Mouse (Mus musculus) hindbrain, embryonic 10.5 days (tissue): ENCODE measurements around the gene Lamtor2. TPM values are rescaled to one million over a fixed set of nuclear protein-coding genes. Genes with fewer than 3 reads are reported as not detected.

Source experiments
- DNase-seq: peaks from one replicate; pipeline ENCODE4 v3.0.0-alpha.2; 2017; ENCODE audit warnings: low spot score
- H3K27ac ChIP-seq: fragments of 300-500 bp; sonication (generic); 2 replicates; pipeline ENCODE4 v1.5.1; 2016; ENCODE audit warnings: mild to moderate bottlenecking, moderate library complexity
- H3K27me3 ChIP-seq: fragments of 300-500 bp; sonication (generic); 2 replicates; pipeline ENCODE4 v1.6.1; 2016; ENCODE audit warnings: mild to moderate bottlenecking; ENCODE audit not compliant: poor library complexity, insufficient read depth, severe bottlenecking
- H3K36me3 ChIP-seq: fragments of 300-500 bp; sonication (generic); 2 replicates; pipeline ENCODE4 v1.6.1; 2016; ENCODE audit warnings: mild to moderate bottlenecking, moderate library complexity
- H3K4me1 ChIP-seq: fragments of 300-500 bp; sonication (generic); replicated peaks from 2 replicates; pipeline ENCODE4 v1.6.1; 2016; ENCODE audit warnings: mild to moderate bottlenecking
- H3K4me3 ChIP-seq: fragments of 300-500 bp; sonication (generic); 2 replicates; pipeline ENCODE4 v1.5.1; 2016; ENCODE audit warnings: mild to moderate bottlenecking, moderate library complexity
- H3K9me3 ChIP-seq: fragments of 300-500 bp; sonication (generic); 2 replicates; pipeline ENCODE4 v1.6.1; 2016; ENCODE audit warnings: mild to moderate bottlenecking, moderate library complexity
- WGBS: fragments of 180-500 bp; shearing (Covaris S2); methylation state at CpG from one replicate; pipeline ENCODE4 v1.1.7; 2016; 5-methylcytosine and 5-hydroxymethylcytosine counted together
- polyA plus RNA-seq: library from polyadenylated mRNA; unstranded; fragments of >200 nt; fragmentation: Nextera tagmentation; extraction: Ambion mirVana; gene quantifications from 2 replicates; pipeline ENCODE4 v1.2.1, GENCODE M21; 2016

Lamtor2 gene
- polyA plus RNA-seq, 1 experiment from 2014 or later, result 180 TPM

DNA sequence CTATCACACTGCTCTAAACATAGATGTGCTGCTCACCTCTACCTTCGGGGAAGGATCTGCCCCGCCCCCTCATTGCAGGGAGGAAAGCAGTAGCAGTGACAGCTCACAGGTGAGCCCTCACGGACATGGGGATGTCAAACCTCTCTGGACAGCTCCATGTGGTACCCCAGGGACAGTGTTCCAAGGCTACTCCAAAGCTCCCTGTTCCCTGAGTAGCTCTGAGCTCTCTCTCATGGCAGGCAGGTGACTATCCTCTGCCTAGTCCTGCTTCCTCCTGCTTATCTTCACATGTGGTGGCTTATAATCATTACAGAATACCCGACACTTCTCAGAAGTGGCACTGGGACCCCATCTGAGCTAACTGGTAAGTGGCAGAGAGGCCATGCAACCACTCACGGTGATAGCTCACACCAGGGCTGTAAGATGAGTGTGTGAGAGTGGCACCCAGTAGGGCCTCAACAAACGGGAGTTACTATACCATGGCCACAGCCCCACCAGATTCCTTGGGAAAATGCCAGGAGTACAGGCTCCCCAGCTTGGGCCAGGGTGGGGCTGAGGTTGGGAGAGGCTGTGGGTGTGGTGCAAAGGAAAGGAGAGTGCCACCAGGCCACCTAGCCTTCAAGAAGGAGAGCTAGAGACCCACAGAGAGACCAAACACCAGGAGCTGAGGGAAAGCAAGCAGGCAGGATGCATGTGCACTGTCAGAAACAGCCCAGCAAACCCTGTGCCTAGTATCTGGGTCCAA, 6.0 kb downstream of the Lamtor2 start:
- H3K4me3 ChIP-seq, result no peak overlapping the region
- WGBS, result 84% methylated on average over 6 of the region's 6 CpGs
- no peak overlapping the region for H3K27ac ChIP-seq
- no peak for DNase-seq
- peaks cover 3% of the 10 kb centered on the region for H3K36me3 ChIP-seq
- H3K4me1 ChIP-seq, result peaks cover 46% of the 10 kb centered on the region
- H3K27me3 ChIP-seq, result no peaks in the 10 kb centered on the region
- H3K9me3 ChIP-seq, result no peaks in the 10 kb centered on the region

DNA sequence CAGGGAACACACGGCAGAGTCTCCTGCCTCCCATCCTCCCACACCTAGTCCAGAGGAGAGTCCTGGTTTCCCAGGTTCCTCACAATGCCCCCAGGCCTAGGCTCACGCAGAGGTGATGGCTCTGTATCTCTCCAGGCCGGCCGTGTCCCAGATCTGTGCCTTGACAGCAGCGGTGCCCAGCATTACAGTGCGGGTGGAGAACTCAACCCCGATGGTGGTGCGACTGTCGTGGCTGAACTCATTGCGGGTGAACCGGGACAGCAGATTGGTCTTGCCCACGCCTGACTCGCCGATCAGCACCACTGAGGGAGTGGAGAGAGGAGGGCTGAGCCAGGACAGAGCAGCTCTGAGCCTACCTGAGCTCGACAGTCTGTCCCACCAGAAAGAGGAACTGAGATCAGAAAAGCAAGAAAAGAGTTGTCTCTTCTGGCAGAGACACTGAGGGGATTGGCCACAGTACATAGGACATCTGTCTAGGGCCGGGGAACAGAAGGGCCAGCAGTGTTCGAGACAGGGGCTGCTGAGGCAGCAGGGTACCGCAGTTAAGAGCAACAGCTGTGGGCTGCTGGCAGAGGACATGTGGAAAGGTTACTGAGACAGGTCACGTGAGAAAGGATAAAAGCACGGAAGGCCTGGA, 7.8 kb downstream of the Lamtor2 start:
- Histone ChIP-seq H3K27ac (peak overlapping the region; percentile 60; the same call in 1 of the 2 replicates), H3K9me3 (no peaks in the 10 kb centered on the region), H3K4me3 (no peak overlapping the region), H3K27me3 (no peaks in the 10 kb centered on the region), H3K4me1 (peaks cover 53% of the 10 kb centered on the region), H3K36me3 (peaks cover 21% of the 10 kb centered on the region)
- no peak for DNase-seq
- WGBS, result 66% methylated on average over 20 of the region's 20 CpGs

DNA sequence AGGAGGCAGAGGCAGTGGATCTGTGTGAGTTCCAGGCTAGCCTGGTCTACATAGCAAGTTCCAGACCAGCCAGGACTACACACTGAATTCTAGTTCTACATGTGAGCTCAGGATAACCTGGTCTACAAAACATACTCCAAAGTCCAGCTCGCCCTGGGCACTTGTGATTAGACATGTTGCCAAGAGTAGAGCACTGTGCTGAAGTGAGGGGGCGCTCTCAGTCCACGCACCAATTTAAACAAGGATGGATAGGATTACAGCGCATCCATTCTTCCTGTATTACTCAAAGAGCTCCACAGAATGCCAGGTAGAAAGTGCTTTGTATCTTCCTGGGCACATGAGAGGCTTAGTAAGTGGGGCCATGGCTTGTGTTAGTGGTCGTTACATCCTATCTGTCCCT, 8.4 kb downstream of the Lamtor2 start:
- Histone ChIP-seq H3K27me3 (no peaks in the 10 kb centered on the region), H3K27ac (peak overlapping the region; percentile 60; the same call in 1 of the 2 replicates), H3K36me3 (peaks cover 24% of the 10 kb centered on the region), H3K4me3 (no peak overlapping the region), H3K4me1 (peaks cover 58% of the 10 kb centered on the region), H3K9me3 (no peaks in the 10 kb centered on the region)
- 31% methylated on average over 5 of the region's 5 CpGs for WGBS
- DNase-seq, result peak; percentile 40

DNA sequence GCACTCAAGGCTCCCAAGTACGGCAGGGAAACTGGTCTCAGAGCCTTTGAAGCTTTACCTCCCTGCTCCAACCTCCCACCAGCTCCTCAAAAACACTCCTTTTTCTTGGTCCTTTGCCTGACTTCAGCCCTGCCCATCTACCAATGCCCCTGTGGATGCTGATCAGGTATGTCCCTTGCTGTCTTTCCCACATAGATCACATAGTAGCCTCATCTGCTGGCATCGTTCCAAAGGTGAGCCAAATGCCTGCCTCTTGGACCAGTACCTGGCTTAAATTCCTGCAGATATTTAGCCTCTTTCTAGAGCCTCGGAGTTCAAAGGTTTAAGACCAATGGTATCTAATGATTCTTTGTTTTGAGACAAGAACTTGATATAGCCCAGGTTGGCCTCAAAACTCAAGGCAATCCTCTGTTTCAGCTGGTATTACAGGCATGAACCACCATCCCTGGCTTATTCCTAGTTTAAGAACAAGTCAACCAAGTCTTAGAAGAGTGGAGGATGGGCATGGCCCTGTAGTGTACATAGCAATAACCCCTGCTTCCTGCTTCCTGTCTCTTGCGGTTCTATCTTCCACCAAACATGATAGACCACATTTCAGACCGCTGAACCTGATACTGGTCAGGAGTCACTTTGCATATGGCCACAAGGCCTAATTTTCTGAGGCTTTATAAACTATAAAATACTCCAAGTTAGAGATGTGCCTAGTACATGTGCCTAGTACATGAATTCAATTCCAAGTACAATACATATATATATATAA, 9.0 kb downstream of the Lamtor2 start:
- Histone ChIP-seq H3K36me3 (peaks cover 25% of the 10 kb centered on the region), H3K27me3 (no peaks in the 10 kb centered on the region), H3K4me1 (peaks cover 64% of the 10 kb centered on the region), H3K9me3 (no peaks in the 10 kb centered on the region), H3K4me3 (no peak overlapping the region), H3K27ac (no peak overlapping the region)
- DNase-seq, result no peak
- WGBS, result 74% methylated on average over 5 of the region's 5 CpGs

DNA sequence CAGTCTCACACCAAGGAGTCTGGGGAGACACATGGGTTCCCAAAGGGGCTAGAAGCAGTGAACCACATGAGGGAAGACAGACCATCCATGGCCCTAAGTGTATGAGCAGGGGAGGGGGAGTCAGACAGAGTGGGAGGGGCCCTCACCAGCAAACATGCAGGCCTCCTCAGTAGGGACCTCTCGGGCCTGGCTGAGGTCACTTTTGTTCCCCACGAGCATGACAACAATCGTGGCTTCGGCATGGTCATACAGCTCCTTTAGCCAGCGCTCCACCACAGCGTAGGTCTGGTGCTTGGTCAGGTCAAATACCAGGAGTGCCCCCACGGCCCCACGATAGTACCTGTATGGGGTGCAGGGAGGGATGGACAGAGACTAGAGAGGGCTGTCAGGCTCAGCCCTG, 9.7 kb downstream of the Lamtor2 start:
- Histone ChIP-seq H3K27ac (no peak overlapping the region), H3K9me3 (no peaks in the 10 kb centered on the region), H3K4me1 (peaks cover 69% of the 10 kb centered on the region), H3K27me3 (no peaks in the 10 kb centered on the region), H3K36me3 (peaks cover 32% of the 10 kb centered on the region), H3K4me3 (no peak overlapping the region)
- 80% methylated on average over 8 of the region's 8 CpGs for WGBS
- no peak for DNase-seq

DNA sequence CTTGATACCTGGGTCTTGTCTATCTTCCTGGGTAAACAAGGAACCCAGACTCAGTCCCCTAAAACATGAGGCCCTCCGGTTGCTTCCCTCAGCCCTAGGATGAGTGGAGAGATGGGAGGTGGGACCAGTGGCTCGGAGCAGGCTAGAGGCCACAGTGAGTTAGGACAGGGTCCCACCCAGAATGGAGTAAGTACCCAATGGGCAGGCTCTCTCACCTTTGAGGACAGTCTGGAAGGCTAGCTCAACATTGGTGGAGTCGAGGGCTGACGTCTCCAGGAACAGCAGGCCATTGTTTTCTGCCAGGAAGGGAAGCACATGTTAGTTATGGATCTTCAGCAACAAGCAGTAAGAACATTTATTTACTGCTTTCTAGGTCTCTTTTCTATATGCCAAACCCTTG, 10.4 kb downstream of the Lamtor2 start:
- DNase-seq, result no peak

DNA sequence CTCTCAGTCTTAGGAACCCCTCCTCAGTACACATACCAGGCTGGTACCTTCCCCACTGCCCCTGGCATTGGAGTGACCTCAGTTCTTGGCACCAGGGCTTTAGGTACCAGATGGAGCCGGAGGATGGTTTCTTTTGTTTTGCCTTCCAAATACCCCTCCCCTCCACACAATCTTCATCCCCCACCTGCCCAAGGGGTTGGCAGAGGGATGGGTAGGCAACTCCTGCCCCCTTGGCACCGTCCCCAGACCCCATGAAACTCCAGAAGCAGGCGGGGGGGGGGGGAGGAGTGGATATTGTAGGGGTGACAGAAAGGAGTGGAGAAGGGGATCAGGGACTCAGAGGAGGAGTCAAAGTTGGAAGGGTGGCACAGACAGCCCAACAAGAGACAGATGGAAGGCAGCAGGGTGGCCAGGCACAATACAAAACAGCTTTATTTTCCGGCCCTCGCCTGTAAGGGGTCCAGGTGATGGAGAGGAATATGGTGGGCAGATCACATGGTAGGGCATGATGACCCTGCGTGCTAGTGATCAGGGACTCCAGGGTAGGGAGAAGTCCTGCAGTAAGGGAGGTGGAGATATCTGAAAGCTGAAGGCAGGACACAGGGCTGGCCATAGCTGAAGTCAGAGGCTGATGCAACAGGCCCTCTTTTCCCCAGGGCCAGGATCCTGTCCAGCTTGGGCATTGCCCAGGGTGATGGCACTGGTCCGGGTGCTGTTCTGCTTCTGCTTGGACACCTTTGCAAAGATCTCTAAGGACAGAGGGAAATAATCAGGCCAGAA, 11.1 kb downstream of the Lamtor2 start:
- no peaks in the 10 kb centered on the region for H3K27me3 ChIP-seq
- 76% methylated on average over 7 of the region's 7 CpGs for WGBS
- peaks cover 76% of the 10 kb centered on the region for H3K4me1 ChIP-seq
- no peak overlapping the region for H3K27ac ChIP-seq
- H3K4me3 ChIP-seq, result no peak overlapping the region
- no peaks in the 10 kb centered on the region for H3K9me3 ChIP-seq
- DNase-seq, result no peak
- H3K36me3 ChIP-seq, result peaks cover 46% of the 10 kb centered on the region

More for the DNA sequence above, 10.4 kb downstream of the Lamtor2 start:
- H3K9me3 ChIP-seq, result no peaks in the 10 kb centered on the region
- H3K4me1 ChIP-seq, result peaks cover 74% of the 10 kb centered on the region
- H3K27me3 ChIP-seq, result no peaks in the 10 kb centered on the region
- no peak overlapping the region for H3K27ac ChIP-seq
- H3K36me3 ChIP-seq, result peaks cover 39% of the 10 kb centered on the region
- WGBS, result 76% methylated on average over 4 of the region's 4 CpGs
- no peak overlapping the region for H3K4me3 ChIP-seq

DNA sequence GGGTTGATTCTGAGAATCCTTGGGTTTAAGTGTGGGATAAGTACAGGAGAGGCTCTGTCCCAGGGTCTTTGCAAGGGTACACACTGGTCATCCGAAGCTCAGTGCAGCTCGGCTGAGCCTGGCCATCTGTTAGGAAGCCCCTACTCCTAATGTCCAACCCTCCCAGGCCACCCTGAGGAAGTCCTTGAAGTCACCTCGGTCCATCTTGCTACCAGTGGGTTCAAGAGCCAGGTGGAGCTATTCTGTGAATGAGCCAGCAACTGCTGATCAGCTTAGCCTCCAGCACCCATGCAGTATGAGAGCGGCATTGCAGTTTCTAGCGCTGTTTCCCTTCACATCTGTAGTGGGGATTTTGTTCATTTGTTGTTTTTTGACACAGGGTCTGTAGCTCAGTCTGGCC, 12.8 kb downstream of the Lamtor2 start:
- peaks cover 88% of the 10 kb centered on the region for H3K4me1 ChIP-seq
- no peak for DNase-seq
- no peaks in the 10 kb centered on the region for H3K9me3 ChIP-seq
- no peaks in the 10 kb centered on the region for H3K27me3 ChIP-seq
- peak overlapping the region; percentile 18 for H3K4me3 ChIP-seq
- peaks cover 63% of the 10 kb centered on the region for H3K36me3 ChIP-seq
- H3K27ac ChIP-seq, result peak overlapping the region; percentile 78
- WGBS, result 61% methylated on average over 5 of the region's 5 CpGs

DNA sequence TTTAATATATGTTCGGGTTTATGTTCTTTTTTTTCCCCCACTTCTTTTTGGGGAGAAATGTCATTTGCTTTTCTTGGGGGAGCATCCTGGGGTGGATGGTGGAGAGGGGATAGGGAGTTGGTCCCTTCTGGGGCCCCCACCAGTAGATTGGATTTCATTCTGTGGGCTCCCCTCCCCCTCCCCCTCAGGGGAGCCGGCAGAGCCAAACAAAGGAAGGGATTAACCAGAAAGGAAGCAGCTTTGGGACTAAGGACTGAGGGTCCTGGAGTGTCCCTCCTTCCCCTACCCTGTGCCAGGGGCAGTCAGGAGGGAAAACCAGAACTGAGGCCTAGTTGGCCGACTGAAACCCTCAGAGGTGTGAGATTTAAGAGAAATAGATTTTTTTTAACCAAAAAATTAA, 13.5 kb downstream of the Lamtor2 start:
- H3K27me3 ChIP-seq, result no peaks in the 10 kb centered on the region
- H3K27ac ChIP-seq, result peak overlapping the region; percentile 78
- peak; percentile 53 for DNase-seq
- peak overlapping the region; percentile 26 for H3K4me3 ChIP-seq
- peaks cover 88% of the 10 kb centered on the region for H3K4me1 ChIP-seq
- H3K36me3 ChIP-seq, result peaks cover 70% of the 10 kb centered on the region
- no peaks in the 10 kb centered on the region for H3K9me3 ChIP-seq
- whole genome bisulfite sequencing, result 9% methylated on average over 3 of the region's 3 CpGs

DNA sequence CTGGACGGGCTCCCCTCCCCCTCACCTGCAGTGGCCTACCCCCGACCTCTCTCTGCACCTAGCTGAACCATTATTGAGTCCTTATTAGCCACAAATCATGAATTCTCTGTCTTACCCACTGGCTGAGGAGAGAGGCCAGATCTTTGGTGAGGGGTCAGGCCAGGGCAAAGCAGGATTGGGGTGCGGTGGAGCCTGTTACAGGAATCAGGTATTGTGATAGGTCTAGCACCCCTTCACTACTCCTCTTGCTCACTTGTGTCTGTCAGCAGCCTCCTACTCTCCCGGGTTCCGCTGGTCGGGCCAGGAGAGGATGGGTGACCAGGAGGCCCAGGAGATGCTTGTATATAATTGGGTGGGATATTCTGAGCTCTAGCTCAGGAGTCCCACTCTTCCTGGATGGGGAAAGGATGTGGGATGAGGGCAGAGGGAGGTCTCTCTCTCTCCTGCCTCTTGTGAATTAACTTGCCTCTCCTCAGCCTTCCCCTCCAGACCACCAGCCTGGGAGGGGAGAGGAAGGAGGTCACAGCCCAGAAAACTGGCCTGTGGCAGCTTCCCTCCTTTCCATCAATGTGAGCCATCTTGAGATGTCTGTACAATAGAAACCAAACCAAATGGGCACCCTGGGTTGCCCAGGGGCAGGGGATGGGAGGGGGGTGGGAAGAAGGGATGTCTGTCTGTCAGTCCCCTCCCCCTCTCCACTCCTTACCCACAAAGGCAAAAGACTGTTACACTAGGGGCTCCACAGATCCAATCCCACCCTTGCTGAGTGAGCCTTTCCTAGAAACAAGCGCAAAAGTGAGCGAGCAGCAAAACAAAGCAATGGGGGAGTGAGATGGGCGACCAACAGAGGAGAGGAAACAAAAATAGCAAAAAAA, 14.4 kb downstream of the Lamtor2 start:
- peak; percentile 48 for DNase-seq
- peak overlapping the region; percentile 96 for H3K4me3 ChIP-seq
- H3K36me3 ChIP-seq, result peaks cover 72% of the 10 kb centered on the region
- H3K27ac ChIP-seq, result peak overlapping the region; percentile 84
- WGBS, result 20% methylated on average over 9 of the region's 9 CpGs
- H3K4me1 ChIP-seq, result peaks cover 95% of the 10 kb centered on the region
- H3K9me3 ChIP-seq, result no peaks in the 10 kb centered on the region
- H3K27me3 ChIP-seq, result no peaks in the 10 kb centered on the region

DNA sequence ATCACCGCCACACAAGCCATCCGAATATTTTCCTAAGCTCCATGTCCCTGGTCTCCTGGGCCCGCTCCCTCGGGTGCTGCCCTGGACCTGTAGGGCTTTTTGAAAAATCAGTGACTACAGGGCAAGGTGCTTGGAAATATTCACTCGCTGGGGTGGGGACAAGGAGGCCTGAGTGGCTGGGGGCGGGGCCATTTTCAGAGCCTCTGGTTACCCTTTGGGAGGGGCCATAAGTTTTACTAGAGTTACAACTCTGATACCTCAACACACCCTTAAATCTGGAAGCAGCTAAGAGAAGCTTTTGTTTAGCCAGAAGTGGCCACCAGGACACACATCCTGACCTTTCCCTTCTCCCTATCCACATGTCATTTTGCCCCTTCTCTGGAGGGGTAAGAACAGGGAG, 15.7 kb downstream of the Lamtor2 start:
- H3K9me3 ChIP-seq, result no peaks in the 10 kb centered on the region
- H3K4me3 ChIP-seq, result peak overlapping the region; percentile 96
- H3K36me3 ChIP-seq, result peaks cover 72% of the 10 kb centered on the region

More for the DNA sequence above, 15.7 kb downstream of the Lamtor2 start:
- H3K27ac ChIP-seq, result peak overlapping the region; percentile 100
- peaks cover 83% of the 10 kb centered on the region for H3K4me1 ChIP-seq
- 57% methylated on average over 6 of the region's 6 CpGs for WGBS
- H3K27me3 ChIP-seq, result no peaks in the 10 kb centered on the region
- peak; percentile 20 for DNase-seq
